Mouse (Mus musculus): ENCODE results near the gene Serinc1. TPM values are rescaled to one million over a fixed set of nuclear protein-coding genes. Genes with fewer than 3 reads are reported as not detected.

The Serinc1 gene
- total and polyA plus RNA-seq, 2 experiments: 53.1 to 215 TPM

DNA sequence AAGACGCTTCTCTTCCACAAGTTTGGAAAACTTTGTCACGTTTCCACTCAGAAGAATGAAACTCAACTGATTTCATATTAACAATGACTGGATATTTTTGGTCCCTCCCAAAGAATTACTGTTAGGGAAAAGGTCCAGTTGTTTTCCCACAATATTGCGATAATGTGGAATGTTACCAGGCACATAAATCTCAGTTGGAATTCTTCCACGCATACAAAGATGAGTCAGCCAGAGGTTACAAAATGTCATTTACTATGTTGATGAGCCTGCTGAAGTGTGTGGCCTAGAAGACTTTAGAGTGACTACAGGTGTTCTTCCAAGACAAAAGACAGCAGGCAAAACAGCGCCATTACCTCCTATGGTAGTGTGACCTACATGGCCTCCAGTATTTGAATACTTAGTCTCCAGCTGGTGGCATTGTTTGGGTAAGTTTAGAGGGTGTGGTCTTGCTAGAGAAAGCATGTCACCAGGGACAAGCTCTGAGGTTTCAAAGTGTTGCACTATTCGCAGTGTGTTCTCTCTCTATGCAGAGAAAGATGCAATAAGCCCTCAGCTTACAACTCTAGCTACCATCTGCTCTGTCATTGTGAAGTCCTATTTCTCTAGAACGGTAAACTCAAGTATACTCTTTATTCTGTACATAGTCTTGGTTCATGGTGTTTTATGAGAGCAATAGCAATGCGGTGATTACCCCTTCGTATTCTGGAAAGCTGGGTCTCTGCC lies 55.0 kb downstream of the Serinc1 start:
- Histone ChIP-seq H3K27ac (replicated peaks; ENCODE audit: insufficient read depth, low read depth, low read length) (no peak overlapping the region), H3K4me1 (ENCODE audit: control insufficient read depth, insufficient read depth, low read length) (no peaks in the 10 kb centered on the region), H3K9ac (ENCODE audit: low read depth, low read length) (no peak overlapping the region), H3K4me3 (ENCODE audit: insufficient read depth, low read depth, low read length) (no peak overlapping the region), H3K27me3 (ENCODE audit: control insufficient read depth, insufficient read depth, low read length) (no peaks in the 10 kb centered on the region), H3K79me2 (ENCODE audit: control insufficient read depth, insufficient read depth, low read length) (no peaks in the 10 kb centered on the region), H3K36me3 (ENCODE audit: control insufficient read depth, insufficient read depth, low read length) (no peaks in the 10 kb centered on the region)
- DNase-seq (ENCODE audit: extremely low read depth, low read depth, low spot score): no peak
- no peak for TF ChIP-seq CTCF (IDR thresholded peaks at IDR 0.05; ENCODE audit: low read depth, low read length)
- TF ChIP-seq POLR2A (IDR thresholded peaks at IDR 0.05; ENCODE audit: extremely low read depth, insufficient read depth, low read length): no peak
- 86% methylated on average over 9 of the region's 9 CpGs for WGBS

Other genes with a start within 250 kb of the Serinc1 start
- gene Hsf2, start 46.1 kb downstream of the Serinc1 start, total RNA-seq (2014; rRNA removed): 30.5 and 33.0 TPM in 2 replicates
- gene Hsf2, start 46.1 kb downstream of the Serinc1 start, polyA plus RNA-seq (2012; rRNA removed): 6.3 and 6.7 TPM in 2 replicates
- gene Pkib, start 99.5 kb upstream of the Serinc1 start, total RNA-seq (2014; rRNA removed): 0.46 and 0.87 TPM in 2 replicates
- 0.05 and 0.09 TPM in 2 replicates for gene Pkib, start 99.5 kb upstream of the Serinc1 start, polyA plus RNA-seq (2012; rRNA removed)

All from liver, adult 2 months (tissue).